Mouse (Mus musculus): ENCODE measurements at regions not wholly inside any gene's neighbourhood (a gene's known extent, or its start where the extent isn't known, plus 50 kb on each side); places are given as distances from the start of the nearest gene placed in this dataset.

DNA sequence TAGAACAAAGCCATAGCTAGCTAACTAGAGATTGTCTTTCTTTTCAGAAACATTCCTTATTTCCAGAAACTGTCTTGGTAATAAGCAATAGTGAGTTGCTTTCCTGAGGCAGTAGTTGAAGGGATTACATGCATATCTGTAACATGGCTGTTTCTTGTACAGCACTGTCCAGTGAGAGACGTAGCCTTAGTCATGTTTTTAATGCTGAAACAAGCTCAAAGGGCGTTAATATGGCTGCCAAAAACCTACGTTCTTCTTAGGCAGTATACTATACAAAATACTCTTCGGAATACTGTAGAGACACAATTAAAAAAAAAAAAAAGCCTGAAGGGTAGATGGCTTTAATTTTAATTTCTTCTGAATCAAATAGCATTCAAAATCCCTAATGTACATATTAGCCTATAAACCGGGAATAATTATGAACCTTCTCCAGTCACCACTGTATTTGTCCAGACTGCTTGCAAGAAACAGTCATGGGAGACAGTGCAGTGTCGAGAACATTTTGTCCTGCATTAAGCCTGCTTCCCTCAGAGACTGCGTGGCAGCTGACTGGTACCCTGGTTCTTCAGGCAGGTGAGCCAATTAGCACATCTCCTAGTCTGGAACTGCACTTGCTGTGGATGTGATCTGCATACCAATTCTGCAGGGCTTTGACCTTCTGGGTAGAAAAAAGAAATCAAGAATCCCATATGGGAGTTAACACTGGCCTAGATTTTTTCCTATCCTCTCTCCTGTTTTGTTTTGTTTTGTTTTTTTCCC, 854.7 kb upstream of the Stxbp6 start:
- no peak for DNase-seq (ENCODE audit: low read depth, low spot score)
